Mouse (Mus musculus) MN1 (cell line): Measurements from ENCODE around the gene Kctd17.
A peak's percentile ranks its signal among the peaks of the same experiment; 100 is the strongest.

Experiments used
- DNase-seq: peaks from one replicate; pipeline ENCODE4 v3.0.0-alpha.2; 2016; ENCODE audit warnings: low spot score

Gene Kctd17

DNA sequence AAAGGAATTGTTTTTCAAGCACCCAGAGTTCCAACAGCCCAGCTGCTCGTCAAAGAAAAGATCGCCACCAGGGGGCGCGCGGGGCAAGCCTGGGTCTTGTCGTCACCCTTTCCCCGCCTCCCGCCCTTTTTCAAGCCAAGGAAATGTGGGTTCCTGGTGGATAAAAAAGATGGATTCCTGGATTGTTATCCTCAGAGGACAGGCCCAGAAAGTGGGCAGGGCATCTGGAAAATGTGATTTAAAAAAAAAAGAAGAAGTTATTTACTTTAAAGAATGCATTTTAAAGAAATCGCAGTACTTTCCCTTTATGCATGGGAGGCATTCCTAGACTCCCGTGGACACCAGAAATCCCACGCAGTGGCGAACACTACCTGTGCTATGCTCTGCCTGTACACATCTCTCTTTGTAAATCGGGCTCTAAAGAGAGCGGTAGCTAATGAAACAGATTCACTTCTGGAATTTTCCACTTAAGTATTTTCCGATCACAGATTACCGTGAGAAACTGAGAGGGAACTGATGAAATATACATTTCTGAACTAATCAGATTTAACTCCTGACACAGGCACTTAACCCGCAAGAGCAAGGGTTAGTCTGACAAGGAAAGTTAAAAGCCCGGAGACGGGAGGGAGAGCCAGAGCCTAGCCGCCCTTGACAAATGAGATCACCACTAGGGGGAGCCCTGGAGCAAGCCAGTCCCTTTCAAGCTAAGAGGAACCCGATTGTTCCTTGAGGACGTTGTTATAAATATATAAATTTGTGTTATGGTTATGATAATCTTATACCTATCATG is 19.6 kb downstream of the Kctd17 start:
- DNase-seq, result peak; percentile 94

- DNase-seq, result no peak
These were observed 20.8 kb downstream of the Kctd17 start for GRCm38 (mm10) chr15:78449131-78449530.

DNA sequence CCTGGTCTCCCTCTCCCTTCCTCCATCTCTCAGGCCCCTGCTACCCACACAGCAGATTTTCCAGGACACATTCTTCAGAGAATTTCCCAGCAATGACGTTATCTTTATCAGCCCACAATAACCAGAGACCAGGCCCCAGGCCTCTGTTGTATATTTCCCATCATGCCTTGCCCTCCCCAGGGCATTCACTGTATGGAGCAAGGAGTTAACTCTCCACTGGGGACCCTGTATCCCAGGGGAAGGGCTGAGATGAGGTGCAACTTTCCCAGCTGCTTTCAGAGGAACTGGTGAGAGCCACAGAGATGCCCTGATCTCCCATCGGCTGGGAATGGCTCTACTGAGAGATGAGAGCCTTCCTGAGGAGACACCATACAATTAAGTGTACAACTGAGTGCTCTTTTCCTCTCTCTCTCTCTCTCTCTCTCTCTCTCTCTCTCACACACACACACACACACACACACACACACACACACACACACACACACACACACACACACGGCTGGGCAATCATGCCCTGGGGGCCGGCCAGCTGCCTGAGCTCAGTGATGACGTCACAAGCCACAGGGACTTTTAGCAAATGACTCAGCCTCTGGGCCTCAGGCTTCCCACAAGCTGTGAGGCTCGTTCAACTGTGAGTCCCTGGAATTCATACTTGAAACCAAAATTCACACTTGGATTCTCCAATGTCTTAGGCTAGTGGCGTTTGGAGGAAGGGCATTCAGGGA is 21.5 kb downstream of the Kctd17 start:
- peak; percentile 92 for DNase-seq

DNA sequence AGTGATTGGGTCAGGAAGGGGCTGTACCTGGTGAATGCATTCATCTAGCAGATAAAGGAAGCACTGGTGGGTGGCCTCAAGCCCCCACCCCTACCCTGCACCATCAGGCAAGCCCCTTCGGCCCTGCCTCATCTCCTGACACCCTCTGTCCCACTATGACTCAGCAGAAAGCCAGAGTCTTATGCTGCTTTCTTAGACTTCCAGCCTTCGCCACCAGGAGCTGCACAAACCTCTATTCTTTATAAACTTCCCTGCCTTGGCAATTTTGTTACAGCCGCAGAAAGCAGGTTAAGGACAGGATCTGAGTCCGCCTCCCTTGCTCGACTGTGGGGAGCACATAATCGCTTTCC is 22.0 kb downstream of the Kctd17 start:
- peak; percentile 40 for DNase-seq

DNA sequence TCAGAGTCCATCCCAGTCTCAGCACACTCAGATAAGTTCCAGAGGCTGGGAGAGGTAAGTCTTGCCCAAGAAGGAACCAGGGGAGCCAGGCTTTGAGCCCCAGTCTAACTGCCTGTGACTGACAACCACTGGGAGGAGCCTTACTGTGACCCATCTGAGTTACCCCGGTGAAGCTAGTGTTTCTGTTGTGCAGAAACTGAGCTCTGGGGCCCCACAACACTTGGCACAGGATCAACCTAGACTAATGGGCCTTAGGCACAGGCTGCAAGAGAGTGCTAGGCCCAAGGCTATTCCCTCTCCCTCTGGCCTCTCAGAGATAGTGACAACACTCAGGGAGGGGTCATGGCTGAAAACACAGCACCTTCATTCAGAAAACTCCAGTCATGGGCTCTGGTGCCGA is 22.8 kb downstream of the Kctd17 start:
- DNase-seq, result no peak

DNA sequence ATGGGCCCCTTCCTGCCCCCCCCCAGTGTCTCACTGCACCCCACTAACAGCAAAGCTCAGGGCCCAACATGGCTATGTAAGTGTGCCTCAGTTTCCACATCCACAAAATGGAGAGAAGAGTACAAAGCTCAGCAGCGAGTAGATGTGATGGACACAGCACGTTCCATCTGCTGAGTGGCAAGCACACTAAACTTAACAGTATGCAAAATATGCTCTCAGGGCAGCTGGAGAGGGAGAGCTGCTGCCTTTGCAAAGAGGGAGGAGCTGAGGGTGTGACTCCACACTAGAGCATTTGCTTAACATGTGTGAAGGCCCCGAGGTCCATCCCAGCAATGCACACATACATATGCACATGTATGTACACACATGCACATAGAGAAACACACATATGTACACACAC is 24.6 kb downstream of the Kctd17 start:
- no peak for DNase-seq

- peak; percentile 49 for DNase-seq
These were observed 26.8 kb downstream of the Kctd17 start for GRCm38 (mm10) chr15:78455168-78455567.

GRCm38 (mm10) chr15:78456051-78456450 is 27.7 kb downstream of the Kctd17 start:
- DNase-seq, result peak; percentile 81

- no peak for DNase-seq
These were observed 28.8 kb downstream of the Kctd17 start for GRCm38 (mm10) chr15:78457193-78457592.

DNA sequence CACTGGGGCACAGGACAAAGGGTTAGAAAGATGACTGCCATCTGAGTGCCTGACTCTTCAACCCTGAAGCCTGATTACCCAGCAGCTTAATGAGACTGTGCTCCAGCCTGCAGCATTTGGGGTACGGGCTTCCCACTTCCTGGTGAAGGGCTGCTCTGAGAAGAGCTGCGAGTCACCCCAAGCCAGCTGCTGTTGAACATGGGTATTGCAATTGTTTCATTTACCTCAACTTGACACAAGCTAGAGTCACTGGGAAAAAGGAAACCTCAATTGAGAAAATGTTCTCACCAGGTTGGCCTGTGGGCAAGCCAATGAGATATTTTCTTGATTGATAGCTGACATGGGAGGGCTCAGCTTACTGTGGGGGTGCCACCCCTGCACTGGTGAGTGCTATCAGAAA is 34.6 kb downstream of the Kctd17 start:
- no peak for DNase-seq

- DNase-seq, result no peak
These were observed 38.4 kb downstream of the Kctd17 start for GRCm38 (mm10) chr15:78466809-78467208.

- DNase-seq, result no peak
These were observed 39.2 kb downstream of the Kctd17 start for GRCm38 (mm10) chr15:78467570-78467969.

DNA sequence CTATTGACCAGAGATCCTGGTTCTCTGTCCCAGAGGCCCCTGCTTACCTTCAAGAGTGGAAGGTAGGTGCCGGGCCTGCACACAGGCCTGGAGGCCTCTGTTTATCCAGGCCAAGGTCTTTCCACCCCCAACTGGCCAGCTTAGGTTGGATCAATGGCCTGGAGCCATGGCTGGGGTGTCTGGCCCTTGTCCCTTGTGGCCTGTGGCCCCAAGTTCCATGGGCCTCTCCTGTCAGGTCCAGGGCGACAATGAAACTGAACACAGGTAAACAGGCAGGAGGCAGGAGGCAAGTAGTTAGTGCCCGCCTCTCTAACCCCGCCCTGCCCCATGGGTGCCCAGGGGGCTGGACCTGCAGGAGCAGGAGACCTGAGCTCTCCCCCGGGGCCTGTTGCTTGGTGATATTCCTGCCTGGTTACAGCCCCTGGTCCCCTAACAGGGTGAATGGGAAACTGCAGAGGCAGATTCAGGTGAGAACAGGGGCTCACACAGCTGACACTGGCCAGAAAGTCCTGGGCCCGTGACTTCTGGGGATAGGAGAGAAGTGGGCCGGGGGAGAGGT is 40.1 kb downstream of the Kctd17 start, which contains the start of gene Tmprss6:
Gene Tmprss6 (minus strand): TSS at position 256 of the 559 bp plus-strand sequence.
- DNase-seq, result no peak

DNA sequence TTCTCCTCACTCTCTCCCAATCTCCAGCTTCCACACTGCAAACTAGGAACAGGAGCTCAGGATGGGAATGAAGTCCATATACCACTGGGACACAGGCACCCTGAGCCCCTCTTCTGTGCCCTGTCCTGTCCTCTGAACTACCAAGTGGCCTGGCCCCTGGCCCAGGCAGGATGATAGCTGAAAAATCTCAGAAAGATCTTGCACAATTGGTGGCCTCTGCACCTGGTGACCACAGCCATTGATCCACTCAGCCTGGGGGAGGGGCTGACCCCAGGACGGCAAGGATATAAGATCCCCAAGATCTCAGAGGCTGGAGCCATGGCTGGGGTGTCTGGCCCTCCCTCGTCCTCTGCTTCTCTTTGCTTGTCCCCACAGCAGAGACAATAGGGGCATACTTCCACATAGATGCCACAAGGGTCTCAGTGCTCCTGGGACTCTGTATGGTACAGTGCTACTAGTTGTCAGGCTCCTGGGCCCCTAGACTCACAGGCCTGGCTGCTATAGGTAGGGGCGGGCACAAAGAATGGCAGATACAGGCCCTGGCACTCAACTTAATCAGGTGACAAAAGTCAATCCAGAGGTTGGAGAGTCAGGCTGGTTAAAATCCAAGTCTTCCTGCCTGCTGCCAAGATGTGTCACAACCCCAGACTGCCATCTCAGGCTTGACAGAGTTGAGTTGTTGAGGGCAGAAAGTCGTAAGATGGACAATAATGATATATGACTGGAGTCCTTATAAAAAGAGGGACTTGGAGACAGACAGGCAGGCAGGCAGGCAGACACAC is 42.3 kb downstream of the Kctd17 start:
- DNase-seq, result no peak

GRCm38 (mm10) chr15:78471902-78472301 is 43.5 kb downstream of the Kctd17 start:
- no peak for DNase-seq

DNA sequence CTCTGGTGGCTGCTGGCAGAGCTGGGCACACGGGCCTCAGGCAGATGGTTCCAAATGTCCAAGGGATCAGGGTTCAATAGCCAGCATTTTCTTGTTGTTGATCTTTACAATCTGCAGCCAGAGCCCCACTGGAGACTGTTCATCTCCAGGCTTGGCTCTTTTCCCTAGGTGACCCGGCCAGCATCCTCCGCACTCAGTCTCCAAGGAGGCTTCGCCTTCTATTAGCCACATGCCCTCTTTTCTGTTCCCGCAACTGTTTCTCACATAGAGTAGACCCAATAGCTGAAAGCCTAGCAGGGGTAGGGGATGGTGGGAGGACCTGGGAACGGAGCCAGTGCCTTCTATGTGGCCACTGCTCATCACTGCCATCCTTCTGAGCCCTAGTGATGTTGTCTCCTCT is 45.1 kb downstream of the Kctd17 start:
- DNase-seq, result no peak

GRCm38 (mm10) chr15:78475604-78476031 is 47.3 kb downstream of the Kctd17 start:
- DNase-seq, result no peak

DNA sequence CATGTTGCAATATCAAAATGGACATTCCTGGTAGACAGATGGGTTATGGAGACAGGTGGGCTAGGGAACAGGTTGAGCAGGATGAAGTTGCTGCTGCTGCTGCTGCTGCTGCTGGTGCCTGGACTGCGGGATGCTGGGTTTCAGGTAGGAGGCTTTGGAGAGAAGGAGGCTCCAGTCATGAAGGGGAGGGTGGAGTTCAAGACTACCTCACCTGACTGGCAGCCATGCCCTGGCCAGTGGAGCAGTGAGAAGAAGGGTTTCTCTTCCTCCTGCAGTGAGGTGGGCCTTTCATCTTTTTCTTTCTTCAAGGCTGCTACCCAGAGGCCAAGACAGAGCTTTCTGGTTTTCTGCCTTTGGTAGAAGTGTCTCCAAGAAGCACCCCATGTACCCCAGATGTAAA is 48.5 kb downstream of the Kctd17 start:
- no peak for DNase-seq

- DNase-seq, result no peak
These were observed 49.7 kb downstream of the Kctd17 start for GRCm38 (mm10) chr15:78478073-78478472.

GRCm38 (mm10) chr15:78479470-78479869 is 51.1 kb downstream of the Kctd17 start:
- no peak for DNase-seq

- DNase-seq, result peak; percentile 30
These were observed 51.7 kb downstream of the Kctd17 start for GRCm38 (mm10) chr15:78480111-78480510.

DNA sequence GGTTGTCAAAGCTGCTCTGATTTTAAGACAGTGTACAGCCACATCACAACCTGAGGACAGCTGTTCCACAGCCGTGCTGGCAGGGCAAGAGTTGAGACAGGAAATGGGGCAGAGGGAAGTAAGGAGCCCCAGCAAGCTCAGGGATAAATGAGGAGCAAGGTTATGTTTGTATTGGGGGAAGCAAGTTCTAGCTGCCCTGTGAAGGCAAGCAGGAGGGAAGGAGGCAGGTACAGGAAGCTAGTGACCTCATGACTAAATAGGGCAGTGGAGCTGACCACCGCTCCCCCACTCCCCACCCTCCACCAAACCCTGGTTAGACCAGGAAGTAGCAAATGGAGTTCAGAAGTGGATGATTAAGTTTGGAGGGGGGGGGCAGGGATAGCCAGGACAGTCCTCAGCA is 52.6 kb downstream of the Kctd17 start:
- DNase-seq, result no peak
